Mouse (Mus musculus) small intestine, adult 2 months (tissue): ENCODE measurements around the gene Syce1l.

ENCODE experiments used
- CTCF ChIP-seq: fragments of 200-500 bp; IDR thresholded peaks from 2 replicates; pipeline ENCODE4 v1.5.1; 2012; ENCODE audit warnings: low read depth, mild to moderate bottlenecking, control low read depth, inconsistent platforms, low read length, moderate library complexity, mixed read lengths; ENCODE audit not compliant: insufficient replicate concordance, insufficient read length; ENCODE audit errors: extremely low read depth
- POLR2A ChIP-seq: fragments of 200-500 bp; IDR thresholded peaks from 2 replicates; pipeline ENCODE4 v1.6.1; 2012; ENCODE audit warnings: low read depth, mild to moderate bottlenecking, control low read depth, inconsistent platforms, low read length, moderate library complexity

DNA sequence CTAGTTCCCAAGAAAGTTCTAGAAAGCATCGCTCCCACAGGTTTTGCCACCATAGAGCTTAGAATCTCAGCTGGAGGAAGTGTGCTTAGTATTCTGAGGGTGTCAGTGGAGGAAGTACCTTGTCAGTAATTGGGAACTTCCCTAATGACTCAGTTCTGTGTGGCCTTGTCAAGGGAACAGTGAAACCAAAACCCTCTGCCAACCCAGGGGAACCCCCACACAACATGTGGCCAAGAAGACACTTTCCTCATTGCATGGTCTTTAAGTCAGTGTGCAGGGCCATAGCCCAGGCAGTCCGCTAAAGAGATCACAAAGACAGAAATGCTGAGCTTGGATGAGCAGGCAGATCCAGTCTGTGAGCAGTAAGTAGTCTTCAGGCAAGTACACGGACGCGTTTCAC lies 13.1 kb downstream of the Syce1l start:
- TF ChIP-seq POLR2A (no peak), CTCF (no peak)
